Mouse (Mus musculus) natural killer cell, adult 2 months (primary cell): ENCODE results near the gene Saysd1.

Source experiments
- DNase-seq, 2 experiments: peaks; one replicate each; pipeline ENCODE4 v3.0.0; 2022; ENCODE audit warnings: low spot score in 2 of 2

Saysd1 gene

DNA sequence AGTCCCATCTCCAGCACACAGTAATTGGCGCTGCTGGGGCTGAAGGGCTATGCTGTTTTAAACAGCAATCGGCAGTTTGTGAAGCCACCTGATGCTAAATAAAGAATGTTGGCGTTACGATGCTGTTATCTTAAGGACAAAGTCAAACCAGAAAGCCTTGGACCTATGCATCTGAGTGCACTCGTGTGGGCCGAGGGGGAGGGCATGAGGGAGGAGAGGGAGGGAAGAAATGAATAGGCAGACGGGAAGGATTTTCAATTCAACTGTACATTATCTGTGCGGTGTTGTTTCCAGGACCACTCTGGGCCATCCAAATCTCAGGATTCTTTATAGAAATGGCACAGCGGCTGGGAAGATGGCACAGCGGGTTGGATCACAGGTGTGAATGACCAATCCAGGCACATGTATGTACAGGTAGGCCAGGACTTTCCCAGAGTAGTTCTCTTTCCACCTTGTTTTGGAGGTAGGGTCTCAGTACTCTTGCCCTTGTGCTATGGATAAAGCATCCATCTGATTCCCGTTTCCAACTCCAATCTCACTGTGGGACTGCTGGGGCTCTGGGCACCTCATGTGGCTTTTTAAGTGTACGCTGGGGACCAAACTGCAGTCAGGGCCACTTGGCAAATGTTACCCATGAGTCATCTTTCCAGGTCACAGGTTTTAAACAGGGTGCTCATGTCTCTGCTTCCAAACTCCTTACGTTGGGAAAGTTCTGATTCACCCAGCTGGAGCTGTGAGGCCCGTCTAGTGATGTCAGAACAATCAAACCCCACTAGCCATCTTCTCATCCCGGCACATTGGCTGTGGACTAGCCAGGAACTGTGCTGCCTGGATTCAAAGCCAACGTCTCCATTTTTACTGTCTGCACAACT, at the start of gene Saysd1:
Gene Saysd1 (minus strand): TSS at position 51 of the 872 bp plus-strand sequence.
- no peak for DNase-seq

- no peak for DNase-seq
Measured at GRCm38 (mm10) chr14:20185426-20185825, 47.1 kb upstream of the Saysd1 start.

DNA sequence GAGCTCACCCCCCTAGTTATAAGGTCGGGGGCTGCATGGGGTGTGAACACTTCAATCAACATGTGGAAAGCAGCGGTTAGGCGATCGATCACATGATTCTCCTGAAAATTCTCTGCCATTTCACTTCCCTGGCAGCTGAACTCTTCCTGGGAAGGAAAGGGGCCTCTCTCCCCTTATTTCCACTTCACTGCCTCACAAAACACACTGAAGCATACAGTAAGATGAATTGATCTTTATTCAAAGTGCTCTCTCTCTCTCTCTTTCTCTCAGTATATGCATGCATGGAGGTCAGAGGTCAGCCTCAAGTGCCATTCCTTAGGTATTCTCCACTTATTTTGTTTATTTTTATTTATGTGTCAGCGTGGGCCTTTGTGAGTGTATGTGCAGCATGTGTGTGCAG, 45.4 kb upstream of the Saysd1 start:
- DNase-seq = no peak

- DNase-seq = no peak
Measured at GRCm38 (mm10) chr14:20182596-20182995, 44.3 kb upstream of the Saysd1 start.

GRCm38 (mm10) chr14:20181466-20181921, 43.2 kb upstream of the Saysd1 start, which contains the start of gene Kcnk5:
Kcnk5 (minus strand) TSS chr14:20181809.
- peak; percentile 86 to 87 for DNase-seq

GRCm38 (mm10) chr14:20180751-20181162, 42.4 kb upstream of the Saysd1 start:
- peak; percentile 35 to 55 for DNase-seq

- no peak for DNase-seq
Measured at GRCm38 (mm10) chr14:20180304-20180703, 42.0 kb upstream of the Saysd1 start.

DNA sequence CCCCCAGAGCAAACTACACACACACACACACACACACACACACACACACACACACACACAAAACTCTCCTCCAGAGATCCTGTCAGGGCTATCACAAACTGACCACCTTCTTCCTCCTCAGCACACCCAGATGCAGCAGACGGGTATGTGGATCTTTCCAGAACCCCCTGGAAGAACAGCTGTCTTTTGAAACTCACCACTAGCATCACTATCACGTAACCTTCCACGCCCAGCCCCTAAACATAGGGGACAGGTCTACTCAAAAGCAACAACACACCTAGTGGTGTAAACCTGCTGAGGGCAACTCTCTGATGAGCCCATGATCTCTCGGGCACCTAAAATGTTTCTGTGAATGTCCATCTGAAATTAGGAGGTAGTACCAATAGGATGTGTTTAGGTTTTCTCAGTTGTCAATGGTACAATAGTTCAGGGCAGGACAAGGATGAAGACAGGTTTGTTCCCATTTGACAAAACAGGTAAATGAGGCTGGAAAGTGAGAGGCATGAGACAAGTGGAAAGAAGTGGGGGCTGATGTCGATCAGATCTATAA, 41.5 kb upstream of the Saysd1 start:
- DNase-seq = no peak

- no peak for DNase-seq
Measured at GRCm38 (mm10) chr14:20179080-20179479, 40.7 kb upstream of the Saysd1 start.

DNA sequence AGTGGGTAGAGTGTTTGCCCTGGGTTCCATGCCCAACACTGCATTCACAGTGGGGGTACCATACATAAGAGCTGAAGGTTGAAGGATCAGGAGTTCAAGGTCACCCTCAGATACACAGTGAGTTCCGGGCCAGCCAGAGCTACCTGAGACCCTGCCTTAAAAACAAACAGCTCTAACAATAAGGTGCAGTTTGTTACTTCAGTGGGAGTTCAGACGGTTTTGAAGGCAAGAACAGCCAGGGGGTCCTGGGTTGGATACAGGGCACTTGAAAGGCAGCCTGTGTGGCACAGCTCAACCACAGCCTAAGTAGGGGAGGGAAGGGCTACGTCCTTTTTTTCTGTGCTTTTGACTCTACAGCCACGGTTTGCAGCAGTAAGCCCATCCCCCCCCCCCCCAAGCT, 40.3 kb upstream of the Saysd1 start:
- no peak for DNase-seq

- DNase-seq = peak in 1 of 2 experiments; percentile 18
Measured at GRCm38 (mm10) chr14:20177494-20178123, 39.3 kb upstream of the Saysd1 start.

DNA sequence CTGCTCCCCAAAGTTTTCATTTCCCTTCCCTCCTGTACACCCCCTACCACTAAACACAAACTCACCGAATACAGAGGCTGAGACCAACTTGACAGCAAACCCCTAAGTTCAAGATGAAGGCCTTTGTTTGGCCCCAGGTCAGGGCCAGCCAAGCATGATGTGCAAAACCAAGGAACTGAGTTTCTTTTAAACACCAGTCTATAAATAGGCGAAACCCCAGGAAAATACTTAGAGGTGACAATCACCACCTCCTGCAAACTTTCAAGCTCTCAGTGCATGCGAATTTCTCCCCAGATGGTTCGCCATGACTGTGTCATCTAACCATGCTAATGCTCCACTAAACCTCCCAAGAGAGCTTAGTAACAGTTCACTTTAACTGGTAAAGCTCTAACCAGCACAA, 37.4 kb upstream of the Saysd1 start:
- no peak for DNase-seq

- no peak for DNase-seq
Measured at GRCm38 (mm10) chr14:20175114-20175513, 36.8 kb upstream of the Saysd1 start.

DNA sequence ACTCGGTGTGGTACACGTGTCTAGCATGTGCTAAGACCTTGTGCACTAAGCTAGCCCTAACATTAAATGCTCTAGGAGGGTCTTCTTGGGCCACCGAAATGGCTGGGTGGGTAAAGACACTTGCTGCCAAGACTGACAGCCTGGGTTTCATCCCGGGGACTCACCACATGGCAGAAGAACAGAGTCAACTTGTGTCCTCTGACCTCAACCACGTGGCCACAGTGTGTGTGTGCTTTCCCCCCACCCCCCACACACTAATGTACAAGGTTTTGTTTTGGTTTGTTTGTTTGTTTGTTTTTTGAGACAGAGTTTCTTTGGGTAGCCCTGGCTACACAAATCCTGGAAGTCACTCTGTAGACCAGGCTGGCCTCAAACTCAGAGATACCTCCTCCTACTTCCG, 36.4 kb upstream of the Saysd1 start:
- DNase-seq = no peak

DNA sequence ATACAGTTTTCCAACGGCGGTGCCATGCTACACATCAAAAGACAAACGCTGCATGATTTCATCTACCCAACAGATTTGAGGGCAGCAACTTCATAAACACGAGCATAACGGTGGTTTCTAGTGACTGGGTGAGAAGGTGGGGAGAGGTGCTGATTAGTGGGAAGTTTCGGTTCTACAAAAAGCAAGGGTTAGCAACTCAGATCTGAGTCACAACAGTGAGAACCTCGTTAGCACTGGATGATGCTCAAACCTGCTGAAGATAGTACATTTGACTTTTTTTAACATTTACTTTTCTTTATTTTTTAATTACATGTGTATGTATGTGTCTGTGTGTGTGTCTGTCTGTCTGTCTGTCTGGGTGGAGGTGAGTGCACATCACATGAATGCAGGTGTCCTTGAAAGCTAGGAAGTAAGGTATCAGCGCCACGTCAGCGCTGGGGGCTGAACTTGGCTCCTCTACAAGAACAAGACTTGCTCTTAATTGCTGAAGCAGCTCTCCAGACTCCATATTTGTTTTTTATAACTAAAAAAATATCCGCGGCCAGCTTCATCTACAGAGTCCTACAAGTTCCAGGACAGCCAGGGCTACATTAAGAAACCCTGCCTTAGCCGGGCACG, 35.6 kb upstream of the Saysd1 start:
- DNase-seq = peak; percentile 61 to 73

- DNase-seq = no peak
Measured at GRCm38 (mm10) chr14:20172924-20173323, 34.6 kb upstream of the Saysd1 start.

DNA sequence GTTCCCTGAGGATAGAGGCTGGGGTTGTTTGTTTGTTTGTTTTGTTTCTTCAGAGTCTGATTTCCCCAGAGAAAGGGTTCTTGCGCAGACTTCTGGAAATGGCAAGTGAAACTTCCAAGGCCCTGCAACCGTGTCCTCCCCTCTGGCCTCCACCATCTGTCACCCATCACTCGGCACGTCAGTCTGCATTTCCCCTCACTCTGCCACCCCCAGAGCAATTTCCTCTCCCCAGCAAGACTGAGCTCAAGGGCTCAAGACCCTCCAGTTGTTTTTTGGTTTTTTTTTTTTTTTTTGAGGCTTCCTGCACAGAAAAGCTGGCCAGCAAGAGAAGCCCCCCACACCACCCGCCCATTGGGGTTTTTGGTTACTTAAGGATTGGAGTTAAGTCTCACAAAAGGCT, 34.2 kb upstream of the Saysd1 start:
- DNase-seq = no peak

DNA sequence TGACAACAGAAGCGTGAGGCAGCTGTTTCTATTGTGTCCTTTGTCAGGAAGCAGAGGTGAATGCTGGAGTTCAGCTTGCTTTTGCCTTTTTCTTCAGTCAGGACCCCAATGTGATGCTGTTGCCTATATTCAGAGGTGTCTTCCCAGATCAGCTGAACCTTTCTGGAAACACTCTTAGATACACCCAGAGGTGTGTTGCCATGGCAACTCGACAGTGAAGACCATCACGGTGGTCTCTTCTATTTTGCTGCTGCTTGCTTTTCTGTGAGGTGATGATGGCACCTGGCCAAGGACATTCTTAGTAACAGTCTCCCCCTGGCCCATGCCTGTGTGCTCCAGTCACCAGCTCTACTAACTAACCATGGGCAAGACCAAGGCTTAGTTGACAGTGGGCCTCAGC, 33.5 kb upstream of the Saysd1 start:
- no peak for DNase-seq

GRCm38 (mm10) chr14:20169251-20169650, 30.9 kb upstream of the Saysd1 start:
- DNase-seq = peak in 1 of 2 experiments; percentile 34

DNA sequence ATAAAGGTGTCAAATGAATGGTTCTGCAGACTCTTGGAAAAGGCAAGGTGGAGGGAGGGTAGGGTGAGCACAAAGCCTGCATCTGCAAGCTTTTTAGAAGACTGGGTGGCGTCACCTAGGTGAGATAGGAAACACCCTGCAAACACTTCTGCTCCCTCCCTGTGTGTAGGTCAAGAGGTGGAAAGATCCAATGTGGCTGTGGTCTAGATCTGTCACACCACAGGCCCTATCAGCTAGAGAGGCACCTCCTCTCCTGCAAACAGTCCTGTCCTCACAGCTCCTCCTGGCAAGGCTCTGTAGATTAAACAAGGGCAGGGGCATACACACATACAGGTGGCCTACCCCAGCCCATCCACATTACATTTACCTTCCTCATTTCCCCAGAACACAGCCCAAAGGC, 30.1 kb upstream of the Saysd1 start:
- DNase-seq = peak; percentile 53 to 72

DNA sequence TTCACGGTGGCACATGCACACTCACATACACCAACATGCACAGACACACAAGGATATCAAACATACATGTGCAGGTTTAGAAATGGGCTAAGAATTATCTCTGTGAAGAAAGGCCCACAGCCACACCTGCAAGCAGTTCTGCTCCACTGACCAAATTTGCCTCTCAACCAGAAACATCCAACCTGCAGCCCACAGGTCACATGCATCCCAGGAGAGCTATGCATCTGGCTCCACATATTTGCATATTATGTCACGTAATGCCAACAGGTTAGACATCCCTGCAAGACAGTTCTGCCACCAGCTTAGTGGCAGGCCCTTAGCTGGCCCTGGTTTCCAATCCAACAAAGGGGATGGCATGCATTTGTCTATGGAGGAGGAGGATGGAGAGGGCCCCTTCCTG, 29.7 kb upstream of the Saysd1 start:
- DNase-seq = peak in 1 of 2 experiments; percentile 51

GRCm38 (mm10) chr14:20165413-20165812, 27.1 kb upstream of the Saysd1 start:
- DNase-seq = no peak
